Mouse (Mus musculus): ENCODE measurements around the gene Crocc2.
A peak's percentile ranks its signal among the peaks of the same experiment; 100 is the strongest.
"Not testable (repeated sequence)": the region's sequence is repeated elsewhere in the genome, so short reads cannot be mapped to it uniquely, and the experiment has no call there.

Crocc2 gene

DNA sequence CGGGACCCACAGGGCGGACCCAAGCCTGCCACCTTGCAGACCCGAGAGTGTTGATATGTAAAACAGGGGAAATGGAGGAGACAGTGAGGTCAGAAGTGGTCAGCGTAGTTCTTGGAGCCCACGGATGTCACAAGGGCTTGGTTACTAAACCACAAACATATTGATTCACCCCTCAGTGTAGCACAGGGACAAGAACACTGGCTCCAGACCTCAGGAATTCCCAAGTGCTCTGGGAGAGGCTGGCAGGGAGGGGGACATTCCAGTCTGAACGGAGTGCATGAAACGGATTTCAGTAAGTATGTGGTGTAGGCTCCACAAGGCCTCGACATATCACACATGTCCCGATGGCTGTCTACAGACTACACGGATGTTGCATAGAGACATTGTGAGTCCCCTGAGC lies 6.6 kb upstream of the Crocc2 start:
- DNase-seq (ENCODE audit: low spot score) = no peak

DNA sequence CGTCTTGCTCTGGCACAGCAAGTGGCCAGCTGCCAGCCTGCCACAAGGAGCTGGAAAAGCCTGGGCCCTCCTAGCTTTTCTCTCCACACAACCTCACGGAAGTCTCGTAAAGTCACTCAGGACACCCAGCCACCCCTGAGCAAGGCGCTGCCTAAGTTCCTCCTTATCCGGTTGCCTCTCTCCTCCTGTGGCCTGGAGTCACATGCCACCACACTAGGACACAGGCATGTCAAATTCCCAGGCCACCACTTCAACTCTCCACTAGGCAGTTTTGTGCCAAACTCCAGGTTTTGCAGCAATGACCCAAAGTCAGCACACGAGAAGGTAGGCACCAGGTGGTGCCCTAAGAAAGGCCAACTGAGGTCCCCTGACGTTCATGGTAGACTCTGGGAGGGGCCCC lies 5.9 kb upstream of the Crocc2 start:
- DNase-seq (ENCODE audit: low spot score) = no peak

DNA sequence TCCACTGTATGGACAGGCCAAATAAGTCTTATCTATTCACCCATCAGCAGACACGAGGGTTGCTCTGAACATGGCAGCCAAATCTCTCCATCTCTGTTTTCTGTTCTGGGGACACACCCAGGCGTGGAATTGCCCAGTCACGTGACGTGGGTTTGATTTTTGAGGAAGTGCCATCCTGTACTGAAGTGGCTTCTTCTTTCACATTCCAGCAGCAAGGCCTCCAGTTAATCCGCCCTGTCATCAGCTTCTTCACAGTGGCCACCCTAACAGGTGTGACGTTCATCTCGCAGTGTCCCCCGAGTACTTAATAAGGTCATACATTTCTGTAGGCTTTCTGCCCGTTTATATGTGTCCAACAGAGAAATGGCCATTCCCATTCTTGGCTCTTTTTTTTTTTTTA lies 3.1 kb upstream of the Crocc2 start:
- DNase-seq (ENCODE audit: low spot score) = no peak

DNA sequence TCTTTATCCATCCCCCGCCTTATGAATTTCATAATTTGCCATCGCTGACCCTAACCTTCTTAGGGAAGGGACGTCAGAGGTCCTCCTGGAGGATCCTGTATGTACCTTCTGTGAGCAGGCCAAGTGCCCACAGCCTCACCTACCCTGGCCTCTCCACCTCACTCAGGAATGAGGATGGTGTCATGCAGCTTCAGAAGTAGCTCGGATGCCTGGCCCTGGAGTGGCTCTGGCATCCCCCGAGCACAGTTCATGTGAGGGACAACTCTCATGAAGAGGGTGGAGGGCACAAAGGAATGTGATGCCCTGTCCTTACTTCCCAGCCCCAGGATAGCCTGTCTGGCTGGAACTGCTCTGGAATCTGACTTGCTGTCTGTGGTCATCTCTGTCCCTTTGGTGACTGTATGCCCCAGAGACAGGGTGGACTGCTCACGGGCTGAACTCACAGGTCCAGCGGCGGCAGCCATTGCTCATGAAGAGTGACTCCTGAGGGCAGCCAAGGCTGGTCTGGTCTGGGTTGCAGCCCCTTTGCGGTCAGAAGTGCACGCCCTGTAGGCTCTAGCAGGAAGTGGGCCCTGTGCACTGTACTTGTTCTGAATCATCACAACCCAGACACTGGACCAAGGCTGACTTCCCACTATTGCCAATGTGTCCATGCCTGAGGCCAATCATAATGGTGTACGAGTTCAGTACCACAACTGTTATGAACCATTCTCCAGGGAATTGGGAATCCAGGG lies 2.0 kb upstream of the Crocc2 start:
- DNase-seq (ENCODE audit: low spot score) = no peak

DNA sequence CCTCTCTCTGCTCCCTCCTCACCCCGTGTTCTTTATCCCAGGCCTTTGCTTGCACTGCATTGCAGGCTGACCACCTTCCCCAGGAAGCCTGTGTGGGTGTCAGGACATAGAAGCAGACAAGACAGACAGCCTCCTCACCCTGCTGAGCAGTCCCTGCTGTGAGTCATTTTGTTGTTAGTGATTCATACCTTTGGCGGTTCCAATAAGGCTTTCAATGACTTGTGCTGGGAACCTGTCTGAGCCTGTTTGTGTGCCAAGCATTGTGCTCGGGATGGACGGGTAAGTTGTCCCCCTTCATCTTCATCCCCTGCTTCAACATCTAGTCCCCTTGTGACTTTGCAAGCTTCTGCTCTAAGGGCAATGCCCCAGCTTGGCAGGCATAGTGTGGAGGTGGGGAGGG lies 5.1 kb downstream of the Crocc2 start:
- no peak for DNase-seq (ENCODE audit: low spot score)

DNA sequence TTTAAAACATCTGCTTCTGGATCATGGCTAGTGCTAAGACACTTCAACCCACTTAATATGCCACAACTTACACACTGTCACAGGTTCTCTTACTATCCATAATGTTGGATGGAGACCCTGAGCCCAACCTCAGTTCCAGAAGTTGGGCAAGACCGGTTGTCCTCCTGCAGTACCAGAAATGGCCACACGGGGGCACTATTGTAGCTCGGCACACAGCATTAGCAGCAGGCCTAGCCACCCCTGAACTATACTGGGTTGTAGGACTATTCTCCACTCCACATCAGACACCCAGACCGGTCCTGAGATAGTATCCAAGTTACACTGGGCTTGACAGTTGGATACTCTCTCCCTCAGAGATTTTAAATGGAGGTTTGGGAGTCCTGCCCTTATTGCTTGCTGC lies 5.9 kb downstream of the Crocc2 start:
- peak; percentile 92 for DNase-seq (ENCODE audit: low spot score)

DNA sequence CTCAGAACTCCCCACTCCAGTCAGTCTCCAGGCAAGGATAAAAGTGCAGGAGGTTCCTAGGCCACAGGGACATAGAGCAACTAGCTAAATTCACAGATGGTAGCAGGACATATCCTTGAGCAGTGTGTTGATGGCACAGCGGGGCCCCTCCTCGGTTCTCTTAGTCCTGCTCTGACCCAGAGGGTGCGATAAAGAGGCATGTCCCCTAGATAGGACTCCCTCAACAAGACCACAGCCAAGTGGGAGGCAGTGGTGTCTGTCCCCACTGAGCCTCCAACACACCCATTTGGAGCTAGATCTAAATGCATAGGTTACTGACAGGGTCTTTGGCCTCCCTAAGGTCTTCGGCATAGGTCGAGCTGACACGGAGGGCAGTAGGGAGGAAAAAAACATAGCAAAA lies 7.3 kb downstream of the Crocc2 start:
- no peak for DNase-seq (ENCODE audit: low spot score)

DNA sequence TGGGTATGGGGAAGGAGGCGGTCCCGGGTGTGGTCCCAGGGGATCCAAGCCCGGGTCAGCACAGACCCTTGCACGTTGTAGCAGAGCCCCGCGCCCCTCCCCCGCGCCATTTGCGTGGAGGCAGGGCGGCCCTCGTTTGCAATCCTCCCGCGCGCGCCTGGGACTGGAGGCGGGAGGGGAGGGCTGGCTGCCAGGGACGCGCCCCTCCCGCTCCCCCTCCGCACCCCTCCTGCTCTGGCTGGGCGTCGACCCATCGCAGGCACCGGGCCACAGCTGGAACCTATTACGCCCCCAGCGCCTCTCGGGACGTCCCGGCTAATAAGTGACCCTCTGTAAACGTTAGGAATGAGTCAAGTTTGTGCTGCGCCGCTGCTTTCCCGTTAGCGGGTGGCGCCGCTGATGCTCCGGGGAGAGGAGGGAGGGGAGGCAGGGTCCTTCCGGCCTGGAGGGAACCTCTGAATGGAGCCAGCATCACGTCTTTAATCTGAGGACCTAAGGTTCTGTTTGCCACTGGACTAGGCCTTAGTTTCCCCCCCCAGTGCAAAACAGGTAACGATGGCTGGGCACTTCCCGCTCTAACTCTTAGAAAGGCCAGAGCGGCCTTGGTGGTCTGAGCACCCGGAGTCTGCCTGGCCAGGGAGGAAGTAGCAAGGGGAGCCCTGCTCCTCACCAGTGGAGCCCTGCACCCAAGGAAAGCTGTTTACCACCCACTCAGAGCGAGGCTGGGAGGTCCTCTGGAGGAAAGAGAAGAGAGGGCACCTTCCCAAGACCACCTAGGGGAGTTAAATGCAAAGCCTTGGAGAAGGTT lies 8.2 kb downstream of the Crocc2 start:
- DNase-seq (ENCODE audit: low spot score) = peak; percentile 24

DNA sequence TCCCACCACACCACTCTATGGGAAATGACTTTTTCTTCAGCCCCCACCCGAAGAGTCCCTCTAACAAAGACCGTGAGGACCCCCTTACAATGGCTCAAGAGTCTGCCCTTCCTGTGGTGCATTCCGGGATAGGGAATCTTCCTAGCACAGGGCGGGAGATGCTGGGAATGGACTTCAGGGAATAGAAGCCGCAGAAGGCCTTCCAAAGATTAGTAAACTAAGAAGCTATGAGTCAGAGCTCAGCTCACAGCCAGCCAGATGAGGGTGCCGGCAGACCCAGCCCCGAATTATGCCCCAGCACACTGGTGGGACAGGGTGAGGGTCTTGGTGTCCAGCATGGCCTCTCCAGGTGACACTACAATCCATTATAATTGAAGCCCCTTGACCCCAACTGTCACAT lies 13.8 kb downstream of the Crocc2 start:
- DNase-seq (ENCODE audit: low spot score) = no peak

DNA sequence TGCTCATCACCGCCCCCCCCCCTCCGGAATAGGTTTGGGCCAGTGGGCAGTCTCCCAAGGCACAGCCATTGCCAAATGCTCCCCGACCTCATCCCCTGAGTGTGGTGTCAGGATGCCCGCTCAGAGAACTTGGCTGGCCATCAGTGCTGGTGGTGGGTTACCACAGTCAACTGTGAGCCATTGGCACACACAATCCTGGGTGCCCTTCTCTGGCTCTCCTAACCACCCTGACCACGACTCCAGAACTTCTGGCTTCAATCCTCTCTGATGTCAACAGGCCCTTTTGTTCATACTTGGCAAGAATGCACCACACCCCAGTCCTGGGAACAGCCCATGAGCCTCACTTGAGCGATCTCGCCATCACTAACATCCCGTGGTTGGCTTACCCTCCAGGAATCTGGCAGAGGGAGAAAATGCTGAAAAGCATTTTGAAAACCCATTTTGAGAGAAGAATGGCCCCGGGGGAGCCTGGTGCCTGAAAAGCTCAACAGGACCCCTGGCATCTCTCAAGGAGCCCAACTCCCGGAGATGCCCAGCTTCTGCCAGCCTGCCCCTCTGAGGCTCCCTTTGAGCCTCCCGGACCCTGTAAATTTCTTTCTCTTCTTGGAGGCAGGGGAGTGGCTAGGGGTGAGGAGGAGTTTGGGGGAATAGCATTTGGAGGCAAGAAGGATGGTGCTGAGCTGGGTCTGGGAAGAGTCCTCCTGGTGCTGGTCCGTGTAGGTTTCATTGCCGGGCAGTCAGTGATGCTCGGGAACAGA lies 15.7 kb downstream of the Crocc2 start:
- peak; percentile 72 for DNase-seq (ENCODE audit: low spot score)

DNA sequence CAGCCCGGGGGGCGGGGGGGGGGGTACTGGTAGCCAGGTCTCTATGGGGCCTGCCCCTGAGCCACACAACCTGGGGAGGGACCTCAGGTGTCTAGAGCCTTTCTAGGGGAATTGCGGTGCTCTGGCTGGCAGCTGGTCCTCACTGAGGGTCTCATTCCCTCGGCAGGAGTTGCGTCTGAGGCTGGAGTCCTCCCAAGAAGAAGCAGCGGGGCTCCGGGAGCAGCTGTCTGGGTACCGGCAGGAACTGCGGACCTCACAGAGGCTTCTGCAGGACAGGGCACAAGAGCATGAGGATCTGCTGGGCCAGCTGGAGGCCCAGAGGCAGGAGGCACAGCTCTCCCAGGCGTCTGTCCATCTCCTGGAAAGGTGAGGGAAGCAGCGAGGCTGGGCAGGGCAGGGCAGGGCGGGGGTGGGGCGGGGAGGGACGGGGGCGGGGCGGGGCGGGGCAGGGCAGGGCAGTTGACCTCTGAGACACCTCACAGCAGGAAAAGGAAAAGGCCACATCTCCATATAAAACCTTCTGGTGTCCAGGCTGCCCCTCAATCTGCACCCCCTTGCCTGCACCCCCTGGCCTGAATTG lies 22.3 kb downstream of the Crocc2 start:
- DNase-seq (ENCODE audit: low spot score) = no peak

DNA sequence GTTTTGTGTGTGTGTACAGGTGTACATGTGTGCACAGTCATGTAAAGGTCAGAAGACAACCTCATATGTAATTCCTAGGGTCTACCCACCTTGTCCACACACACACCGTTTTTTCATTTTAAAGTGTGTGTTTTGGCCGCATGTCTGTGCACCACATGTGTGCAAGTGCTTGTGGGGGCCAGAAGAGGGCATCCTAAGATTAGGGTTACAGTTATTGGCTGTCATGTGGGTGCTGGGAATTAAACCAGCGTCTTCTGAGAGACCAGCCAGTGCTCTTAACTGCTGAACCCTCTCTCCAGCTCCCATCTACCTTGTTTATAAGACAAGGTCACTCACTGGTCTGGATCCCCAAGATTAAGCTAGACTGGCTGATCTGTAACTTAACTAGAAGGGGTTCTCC lies 26.4 kb downstream of the Crocc2 start:
- DNase-seq (ENCODE audit: low spot score) = no peak

DNA sequence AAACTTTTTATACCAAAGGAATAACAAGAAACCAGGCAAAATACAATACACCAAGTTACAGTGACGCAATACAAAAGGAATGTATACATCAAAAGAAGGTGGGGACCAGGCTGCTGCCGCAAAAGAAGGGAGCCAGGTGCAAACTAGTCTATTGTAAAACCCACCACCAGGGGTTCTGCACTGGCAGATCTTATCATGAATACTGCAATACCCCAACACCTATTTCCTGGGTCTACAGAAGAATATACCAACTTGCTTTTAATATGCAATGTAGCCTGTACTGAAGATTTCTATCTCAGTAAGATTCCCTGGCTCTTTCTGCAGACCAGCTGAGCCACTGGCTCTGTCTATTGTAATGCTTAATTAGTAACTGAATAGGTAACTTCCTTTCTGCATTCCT lies 28.9 kb downstream of the Crocc2 start:
- not testable (repeated sequence) for DNase-seq (ENCODE audit: low spot score)

DNA sequence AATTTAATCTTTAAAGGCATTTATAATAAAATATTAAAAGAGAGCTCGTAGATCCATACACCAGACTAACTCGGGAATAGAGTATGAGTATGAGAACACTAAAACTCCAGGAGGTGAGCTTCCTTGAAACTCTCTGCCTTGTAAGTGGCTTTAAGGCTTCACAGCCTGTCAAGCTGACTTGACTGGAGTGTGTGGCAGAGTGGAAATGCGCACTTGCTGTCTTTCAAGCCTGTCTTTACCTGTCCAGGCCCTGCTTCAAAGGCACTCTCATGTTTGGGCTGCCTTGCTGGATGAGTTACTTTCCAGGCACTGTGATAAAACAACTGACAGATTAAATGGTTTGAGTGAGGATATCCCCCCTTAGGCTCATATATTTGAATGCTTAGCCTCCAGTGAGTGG lies 29.4 kb downstream of the Crocc2 start:
- DNase-seq (ENCODE audit: low spot score) = no peak

DNA sequence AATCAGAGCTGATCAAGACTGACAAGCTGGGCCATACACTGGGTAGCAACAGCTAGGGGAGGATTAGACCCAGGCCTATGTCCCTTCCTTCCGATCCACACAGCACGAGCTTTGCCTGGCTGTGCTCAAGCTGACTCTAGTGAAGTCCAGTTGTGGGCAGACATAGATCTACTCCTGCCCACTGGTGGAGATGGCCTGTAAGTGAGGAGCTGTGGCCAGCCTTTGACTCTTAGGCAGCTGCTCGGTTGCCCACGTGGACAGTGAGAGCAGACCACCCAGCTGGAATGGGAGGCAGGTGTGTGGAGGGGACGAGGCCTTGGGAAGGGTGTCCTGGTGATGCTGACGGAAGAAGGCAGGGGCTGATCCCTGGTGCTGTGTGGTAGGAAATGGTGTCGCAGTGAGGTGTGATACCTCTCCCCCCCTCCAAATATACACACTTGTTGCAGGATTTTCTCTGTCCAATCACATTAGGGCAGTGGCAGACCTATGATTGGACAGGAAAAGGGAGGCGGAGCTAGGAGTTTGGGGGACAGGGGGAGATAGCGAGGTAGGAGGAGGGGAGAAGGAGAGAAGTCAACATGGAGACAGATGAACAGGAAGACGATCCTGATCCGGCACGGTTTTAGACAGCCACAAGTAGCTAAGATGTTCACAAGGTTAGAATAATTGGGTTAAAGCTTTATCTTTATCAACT lies 37.9 kb downstream of the Crocc2 start:
- no peak for DNase-seq (ENCODE audit: low spot score)

DNA sequence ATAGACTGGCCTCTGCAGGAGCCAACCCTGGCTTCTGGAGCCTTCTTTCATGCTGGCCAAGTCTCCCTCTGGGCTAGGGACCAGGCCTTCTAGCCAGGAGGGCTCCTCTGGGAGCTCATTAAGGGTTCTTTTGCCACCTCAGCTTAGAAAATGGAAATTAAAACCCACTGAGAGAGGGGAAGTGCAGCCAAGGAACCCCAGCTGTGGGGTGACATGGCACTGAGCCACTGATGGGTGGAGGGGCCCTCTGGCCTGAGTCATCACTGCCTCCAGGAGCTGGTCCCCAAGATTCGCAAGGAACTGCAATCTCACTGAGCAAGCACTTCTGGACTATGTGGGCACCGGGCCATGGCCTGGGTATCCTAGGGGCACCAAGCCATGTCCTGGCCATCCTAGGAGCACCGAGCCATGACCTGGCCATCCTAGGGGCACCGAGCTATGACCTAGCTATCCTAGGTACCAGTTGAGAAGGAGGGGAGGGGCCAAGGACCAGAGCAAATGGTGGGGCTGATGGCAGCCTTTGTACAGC lies 39.1 kb downstream of the Crocc2 start:
- peak; percentile 22 for DNase-seq (ENCODE audit: low spot score)

DNA sequence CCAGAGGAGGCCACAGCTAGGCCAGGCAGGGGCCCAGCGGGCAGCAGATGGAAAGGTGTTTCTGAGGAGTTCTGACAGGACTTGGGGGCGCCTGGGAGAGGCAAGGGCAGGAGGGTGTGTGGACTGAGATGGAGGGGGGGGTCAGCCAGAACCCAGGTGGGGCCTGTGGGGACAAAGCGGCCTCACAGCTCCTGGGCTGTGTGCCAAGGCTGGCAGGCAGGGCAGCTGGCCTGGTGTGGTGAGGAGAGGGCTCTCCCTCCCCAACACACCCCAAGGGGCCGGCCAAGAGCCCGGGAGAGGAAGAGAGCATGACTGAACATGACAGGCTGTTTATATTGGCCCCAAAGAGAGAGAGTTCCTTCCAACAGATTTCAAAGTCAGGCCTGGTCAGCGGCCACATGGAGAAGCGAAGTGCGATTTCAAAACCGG lies 41.7 kb downstream of the Crocc2 start:
- DNase-seq (ENCODE audit: low spot score) = peak; percentile 95

DNA sequence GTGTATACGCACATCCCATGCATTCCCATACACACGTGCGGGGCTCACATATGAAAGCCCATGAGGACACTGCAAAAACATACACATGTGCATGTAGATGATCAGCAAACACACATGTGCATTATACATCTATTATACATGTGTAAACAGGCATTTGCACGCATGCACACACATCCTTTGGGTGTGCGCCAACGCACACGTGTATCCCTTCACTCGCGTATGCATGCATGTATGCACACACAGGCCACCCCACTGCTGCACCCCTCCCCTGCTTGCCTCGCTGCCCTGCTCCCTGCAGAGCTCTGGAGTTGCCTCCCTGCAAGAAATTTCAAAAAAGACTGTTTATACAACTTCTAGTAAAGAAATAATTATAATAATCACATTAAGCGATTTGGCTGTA lies 42.5 kb downstream of the Crocc2 start:
- no peak for DNase-seq (ENCODE audit: low spot score)

DNA sequence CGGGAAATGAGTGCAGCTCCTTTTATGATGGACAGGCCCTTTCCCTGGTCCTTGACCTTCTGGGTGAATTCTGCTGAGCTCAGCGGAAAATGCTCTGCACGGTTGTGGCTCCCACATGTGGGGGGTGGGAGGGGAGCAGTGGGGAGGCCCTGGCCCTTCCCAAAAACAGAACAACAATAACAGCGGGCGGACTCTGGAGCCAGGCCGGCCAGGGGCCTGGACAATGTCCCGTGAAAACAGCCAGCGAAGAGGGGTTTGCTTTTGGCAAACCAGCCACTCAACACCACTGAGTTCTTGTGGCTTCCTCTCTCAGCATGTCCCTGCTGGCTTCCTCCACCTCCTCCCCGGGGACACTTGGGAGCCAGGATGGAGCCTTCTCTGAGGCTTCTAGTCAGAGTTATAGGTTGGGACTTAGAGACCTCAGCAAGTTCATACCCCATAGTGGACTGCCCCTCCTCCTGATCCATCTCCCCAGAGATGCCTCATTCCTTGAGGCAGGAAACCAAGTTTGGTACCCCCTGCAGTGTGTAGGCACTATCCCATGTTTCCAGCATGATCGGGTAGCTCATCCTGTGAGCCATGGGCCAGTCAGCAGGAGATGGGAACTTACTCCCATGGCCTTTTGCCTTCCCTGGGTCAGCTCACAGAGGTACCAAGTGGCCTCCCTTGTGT lies 43.2 kb downstream of the Crocc2 start:
- peak; percentile 71 for DNase-seq (ENCODE audit: low spot score)

DNA sequence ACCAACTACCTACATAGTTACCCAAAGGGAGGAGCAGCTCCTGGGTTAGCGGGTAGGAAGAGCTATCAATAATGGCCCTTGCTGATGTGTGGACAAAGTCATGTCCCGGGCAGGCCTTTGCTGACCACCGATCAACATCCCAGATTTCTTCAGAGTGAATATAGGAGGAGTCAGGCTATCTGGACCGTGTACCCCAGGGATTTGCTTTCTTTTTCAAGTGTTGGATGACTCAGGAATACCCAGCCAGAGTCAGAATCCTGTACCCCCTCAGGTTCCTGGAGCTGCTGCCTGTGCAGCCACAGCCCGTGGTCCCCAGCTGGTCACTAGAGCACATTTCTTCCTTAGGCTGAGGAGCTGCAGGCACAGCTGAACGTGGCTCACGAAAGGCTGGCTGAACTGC lies 43.9 kb downstream of the Crocc2 start:
- no peak for DNase-seq (ENCODE audit: low spot score)

DNA sequence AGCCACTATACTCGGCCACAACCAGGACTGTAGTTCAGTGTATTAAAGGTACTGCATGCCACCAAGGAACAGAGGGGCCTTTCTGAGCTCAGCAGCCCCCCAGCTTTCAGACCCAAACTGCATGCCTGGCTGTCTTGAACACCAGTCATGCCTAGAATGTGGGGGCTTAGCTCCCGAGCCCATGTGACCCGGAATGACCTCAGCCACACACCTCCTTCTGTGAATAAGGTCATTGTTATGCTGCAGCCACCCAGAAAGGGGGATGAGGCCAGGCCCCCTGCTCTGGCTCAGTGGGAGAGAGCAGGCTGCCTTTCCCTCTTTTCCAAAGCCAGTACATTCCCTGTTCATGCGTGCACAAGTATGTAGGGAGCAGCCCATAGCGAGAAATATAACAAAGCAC lies 46.1 kb downstream of the Crocc2 start:
- DNase-seq (ENCODE audit: low spot score) = no peak

Data from adipocyte (in vitro differentiated cells).